Mouse (Mus musculus) embryo, embryonic 10.5 days (tissue): ENCODE data around the gene Dbil5.

ENCODE experiments used
- DNase-seq: peaks from one replicate; pipeline ENCODE4 v3.0.0-alpha.2; 2015; ENCODE audit warnings: low spot score

The Dbil5 gene

DNA sequence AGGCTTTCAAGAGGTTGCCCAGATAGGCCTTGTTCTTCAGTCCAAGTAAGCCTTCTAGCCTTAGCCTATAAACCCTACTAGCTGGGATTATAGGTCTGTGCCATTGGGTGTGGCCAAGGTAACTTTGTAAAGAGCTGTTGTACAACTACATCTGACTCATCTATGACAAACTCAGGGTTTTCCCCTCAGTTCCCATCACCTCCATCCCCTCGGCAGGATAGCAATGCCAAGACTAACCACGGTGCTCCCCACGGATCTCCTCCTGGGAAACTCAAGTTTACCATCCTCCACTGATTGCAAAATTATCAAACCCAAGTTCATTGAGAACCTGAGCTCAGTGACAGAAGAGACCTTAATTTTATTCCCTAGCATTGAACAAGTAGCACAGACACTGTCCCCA is 18.7 kb downstream of the Dbil5 start:
- no peak for DNase-seq

DNA sequence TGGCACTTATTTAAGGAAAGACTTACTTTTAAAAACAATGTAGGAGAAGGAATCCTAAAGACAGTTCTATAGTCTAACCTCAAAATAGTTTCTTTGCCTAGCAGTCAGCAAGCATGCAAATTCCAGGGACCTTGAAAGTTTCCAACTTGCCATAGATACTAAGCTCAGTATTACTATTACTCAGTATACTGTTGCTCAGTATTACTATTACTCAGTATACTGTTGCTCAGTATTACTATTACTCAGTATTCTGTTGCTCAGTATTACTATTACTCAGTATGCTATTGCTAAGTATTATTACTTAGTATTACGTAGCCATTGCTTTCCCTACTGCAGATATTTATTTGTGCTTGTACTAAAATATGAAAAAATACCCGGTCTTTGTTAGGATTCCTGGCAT is 22.3 kb downstream of the Dbil5 start:
- no peak for DNase-seq

DNA sequence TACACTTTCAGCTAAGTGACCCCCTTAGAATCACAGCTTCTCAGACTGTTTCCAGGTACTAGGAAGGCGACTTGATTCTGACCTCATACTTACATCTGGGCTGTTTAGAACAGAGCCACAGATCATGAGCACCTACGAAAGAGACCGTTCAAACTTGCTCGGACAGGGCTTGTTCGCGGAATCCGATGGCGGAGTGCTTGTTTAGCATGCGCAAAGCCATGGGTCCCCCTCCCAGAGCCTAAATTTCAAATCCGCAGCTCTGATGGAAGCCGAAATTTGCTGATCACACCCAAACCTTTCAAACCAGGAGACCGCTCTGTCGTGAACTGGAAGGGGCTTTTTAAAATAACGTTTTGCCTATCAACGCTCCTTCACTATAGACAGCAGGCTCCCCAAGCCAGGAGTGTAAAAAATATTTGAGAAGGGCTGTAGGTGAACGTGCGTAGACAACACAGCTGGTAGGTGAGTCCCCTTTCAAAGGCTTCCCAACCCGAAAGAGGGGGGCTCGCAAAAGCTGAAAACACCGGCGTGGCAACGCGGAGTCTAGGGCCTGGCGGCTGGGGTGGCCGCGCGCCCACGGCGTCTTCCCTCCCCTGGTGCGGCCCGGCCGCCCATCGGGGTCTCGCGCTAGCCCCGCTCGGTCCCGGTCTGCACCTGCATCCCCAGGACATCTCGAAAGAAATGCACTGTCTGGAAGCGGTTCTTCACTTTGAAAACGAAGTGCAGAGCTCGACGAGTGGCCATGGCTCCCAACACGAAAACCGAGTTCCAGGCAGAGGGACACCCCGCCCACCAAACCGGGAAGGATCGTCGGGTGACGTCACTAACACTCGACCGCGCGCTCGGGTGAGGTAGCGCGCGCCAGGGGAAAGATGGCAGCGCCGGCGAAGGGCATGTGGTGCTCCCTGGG is 25.7 kb downstream of the Dbil5 start, which contains the start of the genes Mrm3 and Glod4:
TSS of gene Mrm3 (plus strand) at position 815 of the 910 bp plus-strand sequence.
TSS of gene Glod4 (minus strand) at position 825 of the 910 bp plus-strand sequence.
- DNase-seq: peak; percentile 96

DNA sequence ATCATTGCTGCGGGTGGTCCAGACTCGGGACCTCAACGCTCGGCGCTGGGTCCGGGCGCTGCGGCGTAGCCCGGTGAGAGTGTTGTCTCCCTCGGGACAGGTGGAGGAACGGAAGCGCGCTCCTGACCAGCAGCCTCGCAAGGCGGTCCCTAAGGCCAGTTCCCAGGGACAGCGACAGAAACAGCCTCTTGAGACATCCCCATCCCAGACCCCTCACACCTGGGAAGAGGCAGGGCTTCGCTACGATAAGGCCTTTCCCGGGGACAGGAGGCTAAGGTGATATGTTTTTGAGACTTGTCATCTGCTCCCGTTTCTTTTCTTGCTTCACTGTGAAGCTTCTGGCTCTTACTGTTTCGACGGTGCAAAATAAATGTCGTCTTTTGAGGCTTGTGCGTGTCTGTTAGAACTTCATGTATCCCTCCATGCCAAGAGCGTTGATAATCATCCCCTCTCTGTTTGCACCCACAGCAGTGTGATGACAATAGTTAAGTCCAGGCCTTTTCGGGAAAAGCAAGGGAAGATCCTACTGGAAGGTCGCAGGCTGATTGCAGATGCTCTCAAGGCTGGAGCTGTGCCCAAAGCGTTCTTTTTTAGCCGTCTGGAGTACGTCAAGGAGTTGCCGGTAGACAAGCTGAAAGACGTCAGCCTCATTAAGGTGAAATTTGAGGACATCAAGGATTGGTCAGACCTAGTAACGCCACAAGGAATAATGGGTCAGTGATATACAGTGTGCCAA is 26.6 kb downstream of the Dbil5 start:
- no peak for DNase-seq

DNA sequence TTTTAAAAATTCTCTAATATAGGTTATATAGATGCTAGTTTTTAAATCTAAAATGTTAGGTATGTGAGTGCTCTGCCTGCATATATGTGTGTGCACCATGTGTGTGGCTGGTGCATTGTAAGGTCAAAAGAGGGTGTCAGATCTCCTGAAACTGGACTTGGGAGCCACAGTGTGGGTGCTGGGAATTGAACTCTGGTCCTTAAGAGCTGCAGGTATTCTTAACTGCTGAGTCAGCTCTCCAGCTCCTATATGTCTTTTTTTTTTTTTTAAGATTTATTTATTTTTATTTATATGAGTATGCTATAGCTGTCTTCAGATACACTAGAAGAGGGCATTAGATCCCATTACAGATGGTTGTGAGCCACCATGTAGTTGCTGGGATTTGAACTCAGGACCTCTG is 29.0 kb downstream of the Dbil5 start:
- no peak for DNase-seq

DNA sequence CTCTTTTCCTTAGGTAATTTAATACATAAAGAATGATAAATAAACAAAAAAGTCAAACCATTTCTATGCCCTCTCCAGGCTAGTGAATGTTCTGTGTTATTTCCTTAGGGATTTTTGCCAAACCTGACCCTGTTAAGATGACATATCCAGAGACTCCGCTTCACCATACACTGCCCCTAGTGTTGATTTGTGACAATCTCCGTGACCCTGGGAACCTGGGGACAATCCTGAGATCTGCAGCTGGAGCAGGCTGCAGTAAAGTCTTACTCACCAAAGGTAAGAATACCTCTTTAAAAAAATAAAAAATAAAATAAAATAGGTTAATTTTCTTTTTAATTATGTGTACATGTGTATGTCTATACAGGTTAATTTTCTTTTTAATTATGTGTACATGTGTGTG is 29.8 kb downstream of the Dbil5 start:
- DNase-seq: no peak

DNA sequence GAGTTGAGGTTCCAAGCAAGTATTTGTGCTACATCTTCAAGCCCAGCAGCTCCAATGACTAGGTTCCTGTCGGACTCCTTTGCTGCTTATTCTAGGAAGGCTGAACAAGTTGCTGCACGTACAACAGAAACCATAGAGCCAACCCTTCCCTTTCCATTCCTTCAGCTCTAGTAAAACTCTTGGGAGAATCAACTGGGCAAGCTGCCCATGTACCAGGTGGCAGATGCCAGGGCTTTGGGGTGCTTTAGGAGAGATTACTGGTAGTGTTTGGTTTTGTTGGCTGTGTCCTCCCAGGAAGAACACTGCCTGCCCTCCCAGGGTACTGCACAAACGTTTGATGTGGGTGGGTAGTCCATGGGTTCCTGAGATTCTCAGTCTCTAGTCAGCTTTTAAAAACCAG is 34.6 kb downstream of the Dbil5 start:
- DNase-seq: no peak

DNA sequence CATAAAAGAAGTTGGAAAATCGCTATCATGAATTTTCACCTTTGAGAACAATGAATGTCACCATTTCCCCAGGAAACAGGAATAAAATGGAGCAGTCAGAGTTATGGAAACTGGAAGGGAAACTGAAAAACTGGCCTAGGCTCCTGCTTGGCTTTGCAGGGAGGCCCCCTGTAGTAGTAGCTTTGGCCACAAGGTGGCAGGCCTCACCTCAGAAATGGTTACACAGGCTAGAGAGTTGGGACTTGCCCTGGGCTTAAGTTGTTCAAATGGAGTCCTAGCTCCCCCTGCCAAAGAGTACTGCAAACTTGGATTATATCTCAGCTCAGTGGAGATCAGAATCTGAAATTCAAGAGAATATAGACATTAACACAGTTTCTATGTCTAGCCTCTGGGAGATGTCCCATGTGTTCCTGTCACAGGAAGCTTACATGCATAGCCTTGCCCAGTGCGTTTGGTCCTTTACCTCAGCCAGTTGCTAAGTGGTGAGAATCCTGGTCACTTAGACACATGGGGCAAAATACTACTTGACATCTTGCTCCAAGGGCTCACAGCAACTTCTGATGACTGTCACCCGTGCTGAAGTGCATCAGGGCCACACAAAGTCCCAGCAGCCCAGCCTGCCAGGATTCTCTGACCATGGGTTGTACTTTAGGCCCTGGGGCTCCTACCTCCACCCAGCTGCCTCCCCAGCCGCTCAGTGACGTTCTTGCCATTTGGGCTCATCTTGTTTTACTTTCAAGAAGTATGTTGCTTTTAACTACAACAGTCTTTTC is 35.9 kb downstream of the Dbil5 start:
- DNase-seq: peak; percentile 91

DNA sequence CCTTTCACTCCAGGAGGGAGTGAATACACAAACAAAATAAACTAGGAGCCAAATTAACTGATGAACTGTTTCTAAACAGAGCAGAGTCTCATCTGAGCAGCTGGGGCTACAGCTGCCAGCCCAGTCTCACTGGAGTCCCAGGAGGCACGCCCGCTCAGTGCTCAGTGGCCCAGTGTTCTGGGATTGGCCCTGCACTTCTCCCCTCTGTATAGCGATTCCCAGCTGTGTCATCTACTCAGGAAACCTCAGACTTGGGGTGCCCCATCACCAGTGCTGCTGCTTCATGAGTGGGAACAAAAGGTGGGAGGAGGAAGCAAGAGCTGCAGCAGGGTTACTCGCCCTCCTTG is 36.5 kb downstream of the Dbil5 start:
- no peak for DNase-seq

DNA sequence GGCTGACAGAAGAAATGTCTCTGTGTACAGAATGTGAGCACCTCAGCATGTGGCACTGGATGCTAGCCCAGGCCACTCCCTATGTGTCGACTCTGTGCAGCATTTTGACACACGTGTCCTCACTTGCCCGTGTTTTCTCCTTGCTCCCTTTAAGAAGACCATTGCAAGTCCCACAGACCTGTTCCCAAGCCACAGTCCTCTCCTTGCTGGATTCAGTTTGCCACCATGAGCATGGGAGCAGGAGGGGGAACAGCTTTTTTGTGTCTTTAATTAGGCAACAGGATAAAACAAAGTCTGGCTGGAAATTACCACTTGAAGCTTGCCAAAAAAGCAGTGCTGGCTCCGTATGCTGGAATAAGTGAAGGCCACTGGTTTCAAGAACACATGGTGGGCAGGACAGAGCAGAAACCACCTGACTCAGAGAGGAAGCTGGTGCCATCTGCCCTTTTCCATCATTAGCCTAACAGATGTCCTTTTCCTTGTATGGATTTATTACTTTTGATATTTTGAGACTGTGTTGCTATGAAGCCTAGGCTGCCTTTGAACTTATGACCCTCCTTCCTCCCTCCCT is 38.1 kb downstream of the Dbil5 start:
- DNase-seq: no peak

DNA sequence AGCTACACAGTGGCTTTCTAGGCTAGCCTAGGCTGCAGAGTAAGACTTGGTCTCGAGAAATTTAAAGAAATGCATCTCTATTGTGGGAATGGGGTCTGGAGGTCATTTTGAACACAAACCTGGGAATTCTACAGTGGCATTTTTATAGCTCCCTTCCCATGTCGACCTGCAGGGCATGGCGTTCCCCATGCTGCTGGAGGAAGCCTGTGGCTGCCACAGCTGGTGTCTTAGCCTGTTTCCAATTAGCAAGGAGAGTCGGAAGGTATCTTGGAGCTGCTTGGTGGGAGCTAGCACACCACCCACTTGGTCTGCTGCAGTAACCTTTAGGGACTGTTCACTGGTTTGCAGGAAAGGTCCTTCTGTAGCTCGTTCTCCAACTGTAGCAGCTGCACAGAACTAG is 38.7 kb downstream of the Dbil5 start:
- DNase-seq: peak; percentile 68

DNA sequence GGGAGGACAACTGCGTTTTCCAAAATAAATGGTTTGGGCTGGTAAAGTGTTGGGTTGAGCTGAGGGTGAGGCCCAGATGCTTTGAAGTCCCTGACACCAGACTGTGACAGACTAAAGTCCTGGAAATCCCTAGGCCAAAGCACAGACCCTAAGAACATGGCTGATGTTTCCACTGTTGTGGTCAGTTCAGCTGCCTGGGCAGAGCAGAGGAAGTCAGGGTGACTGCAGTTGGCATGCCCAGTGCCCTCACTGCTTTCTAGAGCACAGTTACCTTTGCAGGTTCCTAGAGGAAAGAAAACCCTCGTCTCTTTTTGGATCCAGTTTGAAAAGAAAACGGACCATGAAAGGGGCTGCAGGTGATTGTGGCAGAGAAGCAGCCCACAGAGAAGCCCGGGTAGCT is 40.0 kb downstream of the Dbil5 start:
- no peak for DNase-seq

DNA sequence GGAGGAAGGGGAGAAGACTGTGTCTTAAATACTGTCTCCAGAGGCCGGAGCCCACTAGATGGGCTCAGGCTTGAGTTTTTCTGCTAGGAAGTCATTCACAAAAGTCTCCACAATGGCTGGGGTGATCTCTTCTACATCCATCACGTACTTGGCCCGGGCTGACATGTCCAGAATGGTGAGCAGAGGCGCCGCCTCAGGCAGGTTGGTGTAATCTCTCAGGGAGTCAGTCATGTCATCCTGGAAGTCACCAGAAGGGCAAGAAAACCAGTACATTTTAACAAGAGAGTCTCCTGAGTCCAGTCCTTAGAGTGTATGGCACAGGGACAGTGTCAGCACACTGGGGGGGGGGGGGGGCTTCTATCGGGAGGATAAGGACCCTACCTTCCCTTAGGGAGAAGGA is 41.1 kb downstream of the Dbil5 start:
- no peak for DNase-seq

DNA sequence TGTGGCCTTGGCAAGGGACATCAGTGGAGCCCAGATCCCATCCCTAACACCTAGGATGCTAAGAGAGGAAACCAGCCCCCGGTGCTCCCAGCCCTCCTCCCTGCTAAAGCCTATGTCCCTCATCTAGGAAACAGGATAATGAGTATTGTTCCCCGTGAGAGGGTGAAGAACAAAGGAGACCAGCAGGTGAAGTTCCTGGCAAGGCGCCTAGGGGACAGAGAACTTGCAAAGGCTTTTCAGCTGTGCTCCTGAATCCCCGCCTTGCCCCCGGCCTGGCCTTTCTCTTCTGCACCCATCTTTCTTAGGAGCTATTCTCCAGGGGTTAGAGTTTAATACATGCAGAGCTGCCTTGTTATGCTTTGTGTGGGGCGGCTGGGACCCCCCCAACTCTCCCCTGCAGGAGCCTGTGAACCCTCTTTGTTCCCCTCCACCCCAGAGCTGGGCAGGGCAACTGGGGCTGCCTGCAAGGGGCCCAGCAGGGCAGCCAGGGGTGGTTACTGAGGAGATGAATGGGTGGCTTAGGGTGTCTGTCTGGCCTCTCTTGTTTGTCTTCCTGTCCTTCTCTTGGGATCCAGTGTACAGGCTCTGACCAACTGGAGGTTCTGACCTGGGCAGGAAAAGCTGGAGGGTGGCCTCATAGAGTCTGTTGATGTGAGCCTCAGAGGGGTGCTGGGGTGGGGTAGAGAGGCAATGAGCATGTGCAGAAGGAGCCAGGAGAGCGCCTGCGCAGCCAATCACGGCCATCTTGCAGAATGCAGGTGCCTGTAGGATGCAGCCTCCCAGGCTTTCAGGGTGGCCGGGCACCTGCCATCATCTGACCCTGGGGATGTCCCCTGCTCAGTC is 43.0 kb downstream of the Dbil5 start:
- DNase-seq: no peak

DNA sequence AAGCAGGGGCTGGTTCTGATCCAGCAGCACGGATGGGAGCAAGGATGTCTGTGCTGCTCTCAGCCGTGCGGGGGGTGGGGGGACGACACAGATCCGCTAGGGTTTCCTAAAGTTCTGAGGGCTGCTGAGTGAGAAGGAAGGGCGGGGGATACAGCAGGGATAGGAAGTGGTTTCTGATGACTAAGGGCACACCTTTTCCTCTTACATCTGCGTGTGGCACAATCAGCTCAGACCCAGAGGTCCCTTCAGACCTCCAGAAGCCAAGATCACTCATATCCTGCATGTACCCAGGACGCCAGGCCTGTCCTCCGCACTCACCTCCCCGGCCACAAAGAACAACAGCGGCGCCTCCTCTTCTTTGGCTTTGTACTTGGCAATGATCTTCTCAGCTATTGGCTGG is 43.8 kb downstream of the Dbil5 start:
- no peak for DNase-seq

DNA sequence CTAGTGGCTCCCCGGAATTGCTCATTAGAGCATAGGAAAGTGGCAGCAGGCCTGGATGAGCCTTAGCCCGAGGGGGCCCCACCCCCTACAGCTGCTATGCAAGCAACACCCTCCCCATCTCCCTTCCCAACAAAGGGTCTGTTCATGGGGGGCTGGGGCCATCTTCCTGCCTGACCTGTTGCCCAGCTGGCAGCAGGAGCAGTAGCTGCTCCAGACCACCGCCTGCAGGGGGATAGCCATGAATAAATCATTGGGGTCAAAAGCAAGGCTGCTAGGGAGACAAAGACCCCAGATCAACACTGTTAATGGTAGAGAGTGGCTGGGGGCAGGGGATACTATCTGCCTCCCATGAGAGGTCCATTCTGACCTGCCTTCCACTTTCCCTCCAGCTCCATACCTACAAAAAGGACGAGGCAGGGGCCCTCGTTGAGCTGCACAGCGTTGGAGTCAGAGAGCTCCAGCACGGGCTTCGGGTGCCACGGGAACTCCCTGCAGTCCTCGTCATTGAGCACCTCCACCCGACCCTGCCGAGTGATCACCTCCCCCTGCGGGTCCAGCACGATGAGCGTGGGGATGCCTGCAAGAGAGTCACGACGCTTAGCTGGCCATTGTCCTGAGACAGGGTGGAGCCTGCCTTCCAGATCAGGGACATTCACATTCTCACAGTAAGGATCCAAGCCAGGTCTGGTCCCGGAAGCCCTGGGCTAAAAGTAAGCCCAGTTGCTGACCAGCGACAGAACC is 45.4 kb downstream of the Dbil5 start:
- DNase-seq: peak; percentile 72

DNA sequence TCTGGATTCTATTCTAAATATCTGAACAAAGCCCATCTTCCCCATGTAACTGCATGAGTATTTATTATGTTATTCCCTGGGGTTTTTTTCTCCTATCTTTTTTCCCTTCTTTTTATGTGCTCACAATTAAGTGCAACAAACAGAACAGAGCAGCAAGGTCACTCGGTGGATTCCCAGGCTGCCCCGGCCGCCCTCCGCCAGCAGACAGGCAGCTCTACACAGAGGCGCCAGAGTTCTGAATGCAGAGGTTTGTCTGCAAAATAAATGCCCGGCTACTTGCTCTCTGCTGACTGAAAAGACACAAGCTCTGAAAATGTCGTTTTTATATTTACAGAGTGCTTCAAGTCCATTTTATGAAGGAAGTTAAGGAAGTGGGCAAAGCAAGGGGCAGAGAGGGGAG is 50.1 kb downstream of the Dbil5 start:
- DNase-seq: no peak

DNA sequence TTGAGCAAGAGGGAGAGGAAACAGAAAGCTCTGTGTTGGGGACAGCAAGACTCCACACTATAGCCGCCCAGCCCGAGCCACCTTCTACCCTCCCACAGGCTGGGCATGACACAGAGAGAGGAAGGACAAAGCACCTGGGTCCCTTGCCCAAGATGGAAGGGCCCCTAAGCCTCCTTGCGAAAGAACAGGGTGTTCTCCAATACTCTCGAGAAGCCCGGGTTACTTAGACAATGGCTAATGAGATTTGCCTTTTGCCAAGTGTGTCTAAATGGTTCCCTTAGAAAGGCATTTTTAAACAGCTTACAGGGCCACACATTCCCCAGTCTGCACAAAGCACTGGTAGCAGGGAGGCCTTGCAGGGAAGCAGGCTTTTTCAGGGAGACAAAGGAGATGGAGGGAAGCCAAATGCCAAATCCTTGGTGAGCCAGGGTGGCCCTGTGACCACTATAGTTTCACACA is 50.6 kb downstream of the Dbil5 start:
- no peak for DNase-seq
